Mouse (Mus musculus): ENCODE data around the gene Pikfyve. TPM values are rescaled to one million over a fixed set of nuclear protein-coding genes. Genes with fewer than 3 reads are reported as not detected.
A peak's percentile ranks its signal among the peaks of the same experiment; 100 is the strongest.

Pikfyve gene
- polyA plus RNA-seq (2015; fragmentation: Nextera tagmentation; extraction: Ambion mirVana), result 6.6 and 8.8 TPM in 2 replicates

- Histone ChIP-seq H3K9ac (ENCODE audit: low read length) (peak within 1 kb of the TSS; percentile 90), H3K9me3 (ENCODE audit: control insufficient read depth, low read length) (no peaks in the 10 kb centered on the region), H3K4me3 (ENCODE audit: low read length) (peak within 1 kb of the TSS; percentile 96), H3K27me3 (ENCODE audit: control insufficient read depth, insufficient read depth, low read depth, low read length) (no peaks in the 10 kb centered on the region), H3K36me3 (ENCODE audit: control insufficient read depth, insufficient read depth, low read length) (peaks cover 2% of the 10 kb centered on the region; the same call in 1 of the 2 replicates), H3K4me1 (replicated peaks; ENCODE audit: control insufficient read depth, insufficient read depth, low read length) (peaks cover 11% of the 10 kb centered on the region), H3K27ac (ENCODE audit: low read length) (peak within 1 kb of the TSS; percentile 84), H3K4me2 (ENCODE audit: low read depth, low read length) (peak within 1 kb of the TSS; percentile 90)
- WGBS, result under 1% methylated on average over 67 of the region's 71 CpGs
- ATAC-seq (ENCODE audit: low read depth), result peak; percentile 100
These were observed at the start of gene Pikfyve, which contains the start of gene Idh1 for GRCm38 (mm10) chr1:65186287-65187073. TSS of gene Pikfyve (plus strand) at chr1:65186683. TSS of gene Idh1 (minus strand) at chr1:65186500.

GRCm38 (mm10) chr1:65137560-65137959 lies 48.9 kb upstream of the Pikfyve start:
- no peak for ATAC-seq (ENCODE audit: low read depth)

GRCm38 (mm10) chr1:65144783-65145182 lies 41.7 kb upstream of the Pikfyve start:
- Histone ChIP-seq H3K9me3 (ENCODE audit: control insufficient read depth, low read length) (0 out of 2 replicates have a peak, but pooled peaks cover 2% of the 10 kb centered on the region), H3K4me3 (ENCODE audit: low read length) (no peak overlapping the region), H3K27me3 (ENCODE audit: control insufficient read depth, insufficient read depth, low read depth, low read length) (no peaks in the 10 kb centered on the region), H3K36me3 (ENCODE audit: control insufficient read depth, insufficient read depth, low read length) (no peaks in the 10 kb centered on the region), H3K9ac (ENCODE audit: low read length) (no peak overlapping the region), H3K27ac (ENCODE audit: low read length) (no peak overlapping the region), H3K4me1 (replicated peaks; ENCODE audit: control insufficient read depth, insufficient read depth, low read length) (no peaks in the 10 kb centered on the region), H3K4me2 (ENCODE audit: low read depth, low read length) (no peak overlapping the region)
- WGBS, result 49% methylated on average over 2 of the region's 2 CpGs
- ATAC-seq (ENCODE audit: low read depth), result no peak

More at GRCm38 (mm10) chr1:65137560-65137959, 48.9 kb upstream of the Pikfyve start:
- H3K4me2 ChIP-seq (ENCODE audit: low read depth, low read length), result no peak overlapping the region
- no peaks in the 10 kb centered on the region for H3K27me3 ChIP-seq (ENCODE audit: control insufficient read depth, insufficient read depth, low read depth, low read length)
- no peaks in the 10 kb centered on the region for H3K36me3 ChIP-seq (ENCODE audit: control insufficient read depth, insufficient read depth, low read length)
- no peaks in the 10 kb centered on the region for H3K4me1 ChIP-seq (replicated peaks; ENCODE audit: control insufficient read depth, insufficient read depth, low read length)
- H3K9me3 ChIP-seq (ENCODE audit: control insufficient read depth, low read length), result 0 out of 2 replicates have a peak, but pooled peaks cover 2% of the 10 kb centered on the region
- no peak overlapping the region for H3K9ac ChIP-seq (ENCODE audit: low read length)
- H3K27ac ChIP-seq (ENCODE audit: low read length), result no peak overlapping the region
- 85% methylated on average over 6 of the region's 6 CpGs for WGBS
- H3K4me3 ChIP-seq (ENCODE audit: low read length), result no peak overlapping the region

- H3K9ac ChIP-seq (ENCODE audit: low read length), result no peak overlapping the region
- H3K9me3 ChIP-seq (ENCODE audit: control insufficient read depth, low read length), result 0 out of 2 replicates have a peak, but pooled peaks cover 2% of the 10 kb centered on the region
- H3K4me2 ChIP-seq (ENCODE audit: low read depth, low read length), result no peak overlapping the region
- ATAC-seq (ENCODE audit: low read depth), result no peak
- H3K36me3 ChIP-seq (ENCODE audit: control insufficient read depth, insufficient read depth, low read length), result no peaks in the 10 kb centered on the region
- H3K4me3 ChIP-seq (ENCODE audit: low read length), result no peak overlapping the region
- no peak overlapping the region for H3K27ac ChIP-seq (ENCODE audit: low read length)
- WGBS, result 29% methylated on average over 2 of the region's 2 CpGs
- H3K4me1 ChIP-seq (replicated peaks; ENCODE audit: control insufficient read depth, insufficient read depth, low read length), result no peaks in the 10 kb centered on the region
- H3K27me3 ChIP-seq (ENCODE audit: control insufficient read depth, insufficient read depth, low read depth, low read length), result no peaks in the 10 kb centered on the region
These were observed 39.9 kb upstream of the Pikfyve start for GRCm38 (mm10) chr1:65146601-65147000.

- Histone ChIP-seq H3K27ac (ENCODE audit: low read length) (no peak overlapping the region), H3K4me1 (replicated peaks; ENCODE audit: control insufficient read depth, insufficient read depth, low read length) (no peaks in the 10 kb centered on the region), H3K9me3 (ENCODE audit: control insufficient read depth, low read length) (0 out of 2 replicates have a peak, but pooled peaks cover under 1% of the 10 kb centered on the region), H3K27me3 (ENCODE audit: control insufficient read depth, insufficient read depth, low read depth, low read length) (no peaks in the 10 kb centered on the region), H3K4me3 (ENCODE audit: low read length) (no peak overlapping the region), H3K36me3 (ENCODE audit: control insufficient read depth, insufficient read depth, low read length) (no peaks in the 10 kb centered on the region), H3K9ac (ENCODE audit: low read length) (no peak overlapping the region), H3K4me2 (ENCODE audit: low read depth, low read length) (no peak overlapping the region)
- WGBS, result 84% methylated on average over 5 of the region's 5 CpGs
- no peak for ATAC-seq (ENCODE audit: low read depth)
These were observed 39.2 kb upstream of the Pikfyve start for GRCm38 (mm10) chr1:65147326-65147725.

- H3K4me1 ChIP-seq (replicated peaks; ENCODE audit: control insufficient read depth, insufficient read depth, low read length), result no peaks in the 10 kb centered on the region
- H3K27me3 ChIP-seq (ENCODE audit: control insufficient read depth, insufficient read depth, low read depth, low read length), result no peaks in the 10 kb centered on the region
- no peaks in the 10 kb centered on the region for H3K9me3 ChIP-seq (ENCODE audit: control insufficient read depth, low read length)
- no peak overlapping the region for H3K9ac ChIP-seq (ENCODE audit: low read length)
- no peak overlapping the region for H3K27ac ChIP-seq (ENCODE audit: low read length)
- 66% methylated on average over 3 of the region's 3 CpGs for WGBS
- no peak overlapping the region for H3K4me2 ChIP-seq (ENCODE audit: low read depth, low read length)
- H3K36me3 ChIP-seq (ENCODE audit: control insufficient read depth, insufficient read depth, low read length), result no peaks in the 10 kb centered on the region
- no peak for ATAC-seq (ENCODE audit: low read depth)
- no peak overlapping the region for H3K4me3 ChIP-seq (ENCODE audit: low read length)
These were observed 38.5 kb upstream of the Pikfyve start for GRCm38 (mm10) chr1:65147971-65148370.

GRCm38 (mm10) chr1:65154814-65155213 lies 31.7 kb upstream of the Pikfyve start:
- H3K36me3 ChIP-seq (ENCODE audit: control insufficient read depth, insufficient read depth, low read length), result peaks cover 11% of the 10 kb centered on the region
- no peak overlapping the region for H3K27ac ChIP-seq (ENCODE audit: low read length)
- no peaks in the 10 kb centered on the region for H3K27me3 ChIP-seq (ENCODE audit: control insufficient read depth, insufficient read depth, low read depth, low read length)
- H3K4me2 ChIP-seq (ENCODE audit: low read depth, low read length), result no peak overlapping the region
- no peak overlapping the region for H3K4me3 ChIP-seq (ENCODE audit: low read length)
- no peak; the same call in 1 of the 2 replicates for ATAC-seq (ENCODE audit: low read depth)
- no peak overlapping the region for H3K9ac ChIP-seq (ENCODE audit: low read length)
- H3K9me3 ChIP-seq (ENCODE audit: control insufficient read depth, low read length), result no peaks in the 10 kb centered on the region
- no peaks in the 10 kb centered on the region for H3K4me1 ChIP-seq (replicated peaks; ENCODE audit: control insufficient read depth, insufficient read depth, low read length)

- WGBS, result 90% methylated on average over 5 of the region's 5 CpGs
- Histone ChIP-seq H3K9me3 (ENCODE audit: control insufficient read depth, low read length) (no peaks in the 10 kb centered on the region), H3K4me1 (replicated peaks; ENCODE audit: control insufficient read depth, insufficient read depth, low read length) (no peaks in the 10 kb centered on the region), H3K27me3 (ENCODE audit: control insufficient read depth, insufficient read depth, low read depth, low read length) (no peaks in the 10 kb centered on the region), H3K27ac (ENCODE audit: low read length) (no peak overlapping the region), H3K4me2 (ENCODE audit: low read depth, low read length) (no peak overlapping the region), H3K9ac (ENCODE audit: low read length) (no peak overlapping the region), H3K4me3 (ENCODE audit: low read length) (no peak overlapping the region), H3K36me3 (ENCODE audit: control insufficient read depth, insufficient read depth, low read length) (peaks cover 20% of the 10 kb centered on the region)
- ATAC-seq (ENCODE audit: low read depth), result no peak
These were observed 30.4 kb upstream of the Pikfyve start for GRCm38 (mm10) chr1:65156111-65156510.

- ATAC-seq (ENCODE audit: low read depth), result no peak
- WGBS, result 94% methylated on average over 1 of the region's 1 CpGs
- Histone ChIP-seq H3K27ac (ENCODE audit: low read length) (no peak overlapping the region), H3K4me3 (ENCODE audit: low read length) (no peak overlapping the region), H3K4me2 (ENCODE audit: low read depth, low read length) (no peak overlapping the region), H3K36me3 (ENCODE audit: control insufficient read depth, insufficient read depth, low read length) (peaks cover 55% of the 10 kb centered on the region), H3K27me3 (ENCODE audit: control insufficient read depth, insufficient read depth, low read depth, low read length) (no peaks in the 10 kb centered on the region), H3K4me1 (replicated peaks; ENCODE audit: control insufficient read depth, insufficient read depth, low read length) (no peaks in the 10 kb centered on the region), H3K9me3 (ENCODE audit: control insufficient read depth, low read length) (no peaks in the 10 kb centered on the region), H3K9ac (ENCODE audit: low read length) (no peak overlapping the region)
These were observed 24.3 kb upstream of the Pikfyve start for GRCm38 (mm10) chr1:65162210-65162609.
